Mouse (Mus musculus) testis, adult 2 months (tissue): ENCODE measurements around the gene Kctd10.

ENCODE experiments used
- CTCF ChIP-seq: fragments of 200-500 bp; IDR thresholded peaks from 2 replicates; pipeline ENCODE4 v1.5.1; 2012; ENCODE audit warnings: low read depth, mild to moderate bottlenecking, inconsistent platforms, low read length, moderate library complexity; ENCODE audit not compliant: control insufficient read depth, insufficient read depth, insufficient replicate concordance
- POLR2A ChIP-seq: fragments of 200-500 bp; IDR thresholded peaks from 2 replicates; pipeline ENCODE4 v1.6.1; 2012; ENCODE audit warnings: low read depth, mild to moderate bottlenecking, inconsistent platforms, low read length, moderate library complexity; ENCODE audit not compliant: control insufficient read depth

GRCm38 (mm10) chr5:114345538-114345937 is 34.8 kb downstream of the Kctd10 start:
- TF ChIP-seq POLR2A = no peak
- no peak for TF ChIP-seq CTCF
